Mouse (Mus musculus): ENCODE data around the gene Ccer2.

DNA sequence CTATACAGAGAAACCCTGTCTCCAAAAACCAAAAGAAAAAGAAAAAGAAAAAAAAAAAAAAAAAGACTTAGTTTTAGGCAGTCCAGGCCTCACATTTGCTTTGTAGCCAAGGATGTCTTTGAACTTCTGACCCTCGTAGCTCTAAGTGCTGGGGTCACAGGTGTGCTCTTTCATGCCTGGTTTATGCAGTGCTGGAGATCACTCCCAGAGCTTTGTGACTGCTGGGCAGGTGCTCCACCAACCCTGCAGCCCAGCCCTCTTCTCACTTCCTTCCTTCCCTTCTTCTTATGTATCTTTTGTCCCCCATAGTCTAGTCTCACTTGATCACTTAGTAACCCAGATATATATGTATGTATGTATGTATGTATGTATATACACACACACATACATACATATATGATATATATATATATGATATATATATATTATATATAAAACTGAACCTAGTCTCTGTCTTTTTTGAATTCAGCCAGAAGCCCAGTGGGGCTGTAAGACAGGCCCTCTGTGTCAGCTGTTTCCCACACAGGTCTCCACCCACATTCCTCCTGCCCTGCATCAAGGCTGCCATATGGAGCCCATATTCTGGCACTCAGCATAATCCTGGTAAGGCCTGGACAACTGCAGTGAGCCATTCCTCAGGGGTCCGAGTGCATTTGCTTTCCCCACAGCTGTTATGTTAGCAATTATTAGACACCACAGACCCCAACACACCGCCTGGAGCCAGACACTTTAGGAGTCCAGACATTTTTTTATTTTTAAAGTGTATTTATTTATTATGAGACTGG is 35.0 kb upstream of the Ccer2 start:
- TF ChIP-seq ZC3H11A (IDR thresholded peaks at IDR 0.05; ENCODE audit: borderline replicate concordance, low read depth, low read length) (no peak), CHD2 (IDR thresholded peaks at IDR 0.05; ENCODE audit: low read depth, low read length) (no peak), MAFK (IDR thresholded peaks at IDR 0.05; ENCODE audit: insufficient read depth, low read depth, low read length) (no peak)
